Mouse (Mus musculus) right cerebral cortex, postnatal 4 days (tissue): ENCODE measurements at regions not wholly inside any gene's neighbourhood (a gene's known extent, or its start where the extent isn't known, plus 50 kb on each side); places are given as distances from the start of the nearest gene placed in this dataset.
"Not testable (repeated sequence)": the region's sequence is repeated elsewhere in the genome, so short reads cannot be mapped to it uniquely, and the experiment has no call there.

ENCODE experiments used
- DNase-seq: peaks from one replicate; pipeline ENCODE4 v3.0.0-alpha.2; 2022

DNA sequence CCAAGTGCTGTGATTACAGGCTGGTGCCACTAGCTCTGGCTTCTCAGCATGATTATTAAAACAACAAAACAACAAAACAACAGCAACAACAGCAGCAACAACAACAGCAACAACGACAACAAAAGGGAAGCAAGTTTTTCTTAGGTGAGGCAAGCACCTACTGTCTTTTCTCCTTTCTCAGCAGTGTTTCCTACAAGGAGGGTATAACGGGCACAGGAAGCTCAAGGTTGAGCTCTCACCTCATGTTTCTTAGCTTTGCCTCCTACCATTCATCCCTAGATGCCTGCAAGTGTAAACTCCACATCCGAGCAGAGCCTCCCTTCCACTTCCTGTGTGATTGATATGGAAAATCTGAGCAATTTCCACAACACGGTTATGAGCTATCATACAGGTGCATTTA lies 128.1 kb upstream of the Mpdz start:
- no peak for DNase-seq

DNA sequence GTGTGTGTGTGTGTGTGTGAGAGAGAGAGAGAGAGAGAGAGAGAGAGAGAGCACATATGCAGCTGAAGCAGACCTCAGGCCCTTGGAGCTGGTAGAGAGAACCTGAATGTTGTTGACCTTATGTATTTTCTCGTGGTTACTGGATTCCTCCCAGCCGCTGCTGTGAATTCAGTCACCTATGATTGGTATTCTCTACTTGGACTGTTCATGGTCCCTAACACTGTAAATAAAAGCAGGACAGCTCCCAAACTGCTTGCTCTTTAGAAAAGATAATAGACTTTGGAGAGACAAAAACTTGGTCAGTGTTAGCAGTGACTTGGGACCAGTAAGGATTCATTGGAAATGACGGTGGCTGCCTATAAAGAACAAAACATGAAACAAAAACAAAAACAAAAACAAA lies 126.9 kb upstream of the Mpdz start:
- DNase-seq, result no peak

DNA sequence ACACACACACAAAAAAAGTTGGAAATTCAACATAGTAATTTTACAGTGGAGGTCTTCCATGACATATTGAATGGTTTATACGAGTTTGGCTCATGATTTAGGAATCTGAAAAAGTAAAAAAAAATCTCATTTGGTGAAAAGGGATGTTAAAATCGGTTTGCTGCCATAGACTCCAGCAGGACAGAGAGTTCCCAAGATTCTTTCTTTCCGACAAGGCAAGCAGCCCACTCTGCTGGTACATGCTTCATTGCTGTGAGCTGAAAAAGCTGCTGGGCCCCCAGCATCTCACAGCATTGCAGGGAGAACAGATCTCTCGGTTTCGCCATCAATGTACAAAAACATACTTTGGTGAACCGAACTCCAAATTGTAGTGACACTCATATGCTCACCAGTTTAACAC lies 125.8 kb upstream of the Mpdz start:
- no peak for DNase-seq

DNA sequence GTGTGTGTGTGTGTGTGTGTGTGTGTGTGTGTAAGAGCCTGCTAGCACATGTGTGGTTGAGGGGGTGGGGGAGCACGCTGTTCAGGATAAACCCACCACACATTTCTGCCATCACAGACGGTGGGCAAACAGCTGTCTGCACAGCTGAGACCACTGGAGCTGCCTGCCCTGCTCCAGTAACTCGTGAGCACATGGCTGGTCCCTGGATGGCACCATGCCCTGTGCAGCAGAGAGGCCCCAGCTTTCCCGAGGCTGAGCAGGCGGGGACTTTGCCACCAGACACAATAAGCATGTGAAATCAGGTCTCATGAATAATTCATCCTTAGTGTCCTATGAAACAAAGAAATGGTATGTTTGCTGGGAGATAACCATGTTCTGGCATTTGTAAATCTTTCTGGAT lies 125.3 kb upstream of the Mpdz start:
- peak; percentile 61 for DNase-seq

DNA sequence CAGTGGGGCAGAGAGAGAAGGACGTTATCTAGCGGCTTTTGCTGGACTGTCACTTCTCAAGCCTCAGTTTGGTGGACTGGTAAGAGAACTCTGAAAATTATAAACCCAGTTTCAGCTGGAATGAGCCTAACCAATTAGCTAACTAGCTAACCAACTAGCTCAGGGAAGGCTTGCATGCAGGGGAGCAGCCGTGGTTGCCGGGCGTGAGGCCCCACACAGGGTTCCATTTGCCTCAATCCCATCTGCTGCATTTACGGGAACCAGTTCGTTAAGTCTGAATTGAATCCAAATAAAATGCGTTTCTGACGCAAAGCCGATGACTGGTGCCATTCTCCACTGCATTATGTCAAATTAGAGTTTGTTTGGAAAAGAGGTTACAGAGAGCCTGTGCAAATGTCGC lies 123.9 kb upstream of the Mpdz start:
- DNase-seq, result no peak

DNA sequence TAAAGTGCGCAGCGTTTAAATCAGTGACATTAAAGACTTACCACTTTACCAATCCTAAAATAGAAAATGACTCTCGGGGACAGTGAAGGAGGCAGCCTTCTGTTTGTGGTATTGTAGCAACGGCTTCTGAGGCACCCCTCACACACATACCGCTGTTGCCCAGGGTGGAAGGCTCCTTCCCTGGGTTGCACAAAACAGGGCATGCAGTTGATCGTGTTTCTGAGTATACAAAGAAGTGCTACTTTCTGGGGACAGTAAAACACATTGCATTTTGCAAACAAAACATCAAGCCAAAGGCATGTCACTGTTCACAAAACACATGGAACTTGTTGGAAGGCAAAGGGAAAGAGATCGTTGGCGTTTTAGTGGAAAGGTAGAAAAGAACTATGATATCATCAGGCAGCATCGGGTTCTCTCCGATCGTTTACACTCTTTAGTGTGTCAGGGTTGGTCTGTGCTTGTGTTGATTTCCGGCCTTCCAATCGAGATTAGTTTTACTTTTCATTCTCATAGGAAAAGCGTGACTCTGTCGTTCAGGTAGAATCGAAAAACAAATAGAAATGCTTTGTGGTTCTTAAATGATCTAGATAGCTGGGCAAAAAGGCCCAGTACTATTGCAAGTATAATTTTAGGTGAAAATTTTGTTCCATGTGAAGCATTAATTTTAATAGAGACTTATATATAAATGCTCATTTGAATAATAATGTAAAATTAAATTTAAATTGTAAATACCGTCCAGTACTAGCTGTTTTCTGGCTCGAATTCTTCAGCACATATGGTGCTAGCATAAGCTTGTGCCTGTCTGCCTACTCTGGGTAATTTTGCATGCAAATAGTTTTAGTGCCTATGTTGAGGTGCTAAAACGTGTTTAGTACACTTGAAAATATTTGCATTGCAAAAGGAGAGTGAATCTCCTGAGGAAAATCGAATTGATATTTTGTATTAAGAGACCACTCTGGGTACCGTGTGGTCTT lies 123.1 kb upstream of the Mpdz start:
- no peak for DNase-seq

DNA sequence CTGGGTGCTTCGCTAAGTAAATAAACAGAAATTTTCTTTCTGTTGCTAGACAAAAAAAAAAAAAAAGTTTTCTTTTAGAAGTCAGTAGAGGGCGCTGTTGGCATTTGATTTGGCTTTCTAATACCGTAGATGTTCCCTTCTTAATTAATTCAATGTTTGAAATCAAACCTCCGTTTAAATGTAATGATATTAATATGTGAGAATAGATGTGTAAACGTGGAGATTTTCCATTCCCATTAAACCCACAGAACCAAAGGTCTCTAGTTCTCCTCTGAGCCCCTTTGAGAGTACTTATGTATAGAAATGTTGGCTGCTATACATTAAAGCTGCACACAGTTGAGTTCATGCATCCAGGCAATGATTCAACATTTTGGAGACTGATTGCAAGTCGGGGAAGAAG lies 121.8 kb upstream of the Mpdz start:
- no peak for DNase-seq

DNA sequence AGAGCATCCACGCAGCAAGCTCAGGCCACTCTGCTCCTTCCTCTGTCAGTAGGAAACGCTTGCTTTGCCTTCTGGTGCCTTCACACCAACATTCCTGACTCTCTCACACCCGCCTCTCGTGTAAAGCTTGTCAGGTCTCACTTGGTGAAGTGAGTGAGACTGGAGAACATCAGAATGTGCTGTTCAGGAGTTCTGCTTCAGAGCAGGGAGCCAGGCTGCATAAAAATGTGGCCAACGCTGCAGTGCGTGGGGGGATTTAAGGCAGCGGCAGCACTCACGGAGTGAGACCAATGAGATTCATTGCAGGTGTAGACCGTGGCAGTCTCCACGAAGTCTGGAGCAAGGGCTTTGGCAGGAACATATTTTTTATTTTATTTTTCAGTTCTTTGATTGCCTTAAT lies 121.0 kb upstream of the Mpdz start:
- no peak for DNase-seq

DNA sequence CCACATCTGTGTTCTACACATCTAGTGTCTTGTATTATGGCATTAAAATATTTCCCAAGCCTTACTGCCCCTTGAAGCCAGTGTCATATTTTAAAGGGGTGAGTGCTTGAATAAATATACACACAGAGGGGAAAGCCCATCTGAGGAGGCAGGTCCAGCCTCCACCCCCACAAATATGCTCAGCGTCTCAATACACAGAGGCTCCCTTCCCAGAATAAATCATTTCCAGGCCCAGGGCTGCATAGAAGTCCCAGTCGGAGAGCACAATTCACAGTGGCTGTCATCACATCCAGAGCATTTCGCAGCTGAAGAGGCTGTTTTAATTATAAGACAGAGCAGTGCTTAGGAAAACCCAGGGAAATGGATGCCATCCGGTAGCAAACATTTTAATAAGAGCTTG lies 118.8 kb upstream of the Mpdz start:
- DNase-seq, result no peak

DNA sequence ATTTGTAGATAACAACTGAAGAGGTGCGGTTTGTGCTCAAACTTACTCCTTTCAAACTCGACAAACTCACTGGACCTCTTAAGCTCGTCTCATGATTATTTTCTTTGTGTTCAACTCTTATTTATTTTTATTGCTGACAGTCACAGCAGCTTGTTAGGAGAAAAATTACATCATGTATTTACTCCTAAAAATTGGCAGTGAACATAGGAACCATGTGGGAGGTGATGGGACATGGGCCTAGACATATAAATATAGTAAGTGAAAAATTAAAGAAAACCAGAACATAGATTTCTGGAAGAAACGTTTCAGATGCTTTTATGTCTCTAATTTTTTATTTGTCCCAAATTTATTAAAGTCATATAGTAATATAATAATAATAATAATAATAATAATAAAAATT lies 108.2 kb upstream of the Mpdz start:
- DNase-seq, result no peak

DNA sequence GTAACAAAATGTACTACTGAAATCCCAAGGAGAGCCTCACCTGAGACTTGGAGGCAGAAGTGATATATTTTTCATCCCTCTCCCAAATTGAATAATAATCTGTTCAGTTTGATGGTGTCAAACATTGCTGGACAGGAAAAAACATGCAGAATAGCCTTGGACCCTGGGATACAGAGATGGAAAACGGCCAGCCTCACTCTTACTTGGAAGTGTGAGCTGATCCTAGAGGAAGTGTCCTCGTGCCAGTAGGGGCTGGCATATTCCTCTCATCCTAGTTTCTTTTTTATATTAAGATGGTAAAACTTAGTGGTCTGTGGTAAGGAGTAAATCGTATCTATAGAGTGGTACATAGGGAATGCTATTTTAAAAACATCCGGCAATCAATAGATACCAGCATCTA lies 107.6 kb upstream of the Mpdz start:
- no peak for DNase-seq

DNA sequence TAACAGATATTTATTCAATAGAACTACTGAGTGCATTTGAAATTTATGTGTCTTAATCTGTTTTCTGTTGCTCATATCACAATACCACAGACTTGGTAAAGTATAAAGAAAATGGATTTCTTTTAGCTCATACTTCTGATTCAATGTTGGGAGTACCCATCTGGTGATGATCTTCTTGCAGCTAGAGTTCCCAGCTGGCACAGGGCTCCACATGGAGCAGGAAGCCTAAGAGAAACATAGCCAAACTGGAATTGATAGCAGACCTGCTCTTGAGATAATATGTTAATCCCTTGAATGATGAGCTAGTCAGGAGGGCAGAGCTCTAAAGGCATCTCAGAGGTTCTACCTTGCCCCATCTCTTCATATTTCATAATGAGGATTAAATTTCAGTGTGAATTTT lies 97.9 kb upstream of the Mpdz start:
- DNase-seq, result no peak

DNA sequence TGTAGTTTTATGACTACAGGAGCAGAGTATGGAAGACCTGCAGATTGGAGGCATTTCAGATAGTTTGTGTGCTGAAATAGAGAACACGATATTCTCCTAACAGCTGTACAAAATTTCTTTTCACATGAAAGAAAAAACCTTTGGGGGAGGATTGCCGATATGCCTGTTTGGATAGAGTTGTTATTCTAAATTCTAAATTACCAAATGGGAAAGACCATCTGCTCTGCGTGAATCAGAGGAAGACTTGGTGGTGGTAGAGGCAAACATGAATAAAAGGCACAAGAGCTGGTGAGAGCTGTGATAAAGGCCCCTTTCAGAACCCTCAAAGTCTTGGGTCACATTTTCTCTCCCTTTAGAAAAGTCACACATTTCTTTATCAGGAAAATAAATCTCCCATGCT lies 96.9 kb upstream of the Mpdz start:
- no peak for DNase-seq

DNA sequence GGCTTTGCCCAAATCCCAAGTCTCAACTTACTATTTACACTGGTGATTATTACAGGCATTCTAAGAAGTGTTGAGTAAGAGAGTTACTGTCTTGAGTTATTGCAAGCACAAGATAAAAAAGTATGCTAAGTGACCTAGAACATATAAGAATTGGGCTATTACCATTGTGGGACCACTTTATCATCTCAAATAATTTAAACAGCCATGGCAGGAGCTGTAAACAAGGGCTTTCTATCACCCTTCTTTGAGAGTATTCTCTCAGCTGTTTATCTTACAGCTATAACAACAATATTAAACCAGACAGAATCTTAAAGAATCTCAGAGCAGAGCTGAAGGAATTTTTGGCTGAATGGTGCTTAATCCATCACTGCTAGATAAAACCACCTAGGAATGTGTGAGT lies 94.2 kb upstream of the Mpdz start:
- no peak for DNase-seq

DNA sequence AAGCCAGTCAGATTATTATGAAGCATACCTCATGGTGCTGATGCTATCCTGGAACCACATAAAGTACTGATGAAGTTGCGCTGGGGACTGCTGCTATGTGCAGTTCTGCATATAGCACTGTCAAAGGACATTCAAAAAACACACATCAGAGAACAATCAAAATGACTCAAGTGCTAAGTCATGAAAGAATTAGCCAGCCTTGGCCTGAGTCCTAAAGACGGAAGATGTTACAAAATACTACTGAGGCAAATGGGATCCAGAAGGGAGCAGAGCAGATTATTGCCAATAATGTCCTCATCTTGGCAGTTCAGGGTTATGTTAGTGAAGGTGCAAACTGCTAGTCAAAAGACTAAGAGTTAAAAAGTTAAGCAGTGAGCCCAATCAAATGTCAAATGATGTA lies 87.9 kb upstream of the Mpdz start:
- DNase-seq, result no peak

DNA sequence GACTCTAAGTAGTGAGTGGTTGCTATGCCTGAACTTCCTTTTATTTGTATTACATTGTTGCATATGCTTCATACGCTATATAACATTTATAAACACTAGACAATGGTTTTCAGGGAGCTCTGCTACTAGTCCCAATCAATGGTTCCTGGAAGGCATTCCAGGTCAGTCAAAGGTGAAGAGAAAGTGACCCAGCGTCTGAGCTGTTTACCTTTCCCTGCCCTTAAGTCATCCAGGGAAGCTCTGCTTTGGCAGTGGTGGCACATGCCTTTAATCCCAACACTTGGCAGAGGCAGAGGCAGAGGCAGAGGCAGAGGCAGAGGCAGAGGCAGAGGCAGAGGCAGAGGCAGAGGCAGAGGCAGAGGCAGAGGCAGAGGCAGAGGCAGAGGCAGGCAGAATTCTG lies 76.5 kb upstream of the Mpdz start:
- not testable (repeated sequence) for DNase-seq

DNA sequence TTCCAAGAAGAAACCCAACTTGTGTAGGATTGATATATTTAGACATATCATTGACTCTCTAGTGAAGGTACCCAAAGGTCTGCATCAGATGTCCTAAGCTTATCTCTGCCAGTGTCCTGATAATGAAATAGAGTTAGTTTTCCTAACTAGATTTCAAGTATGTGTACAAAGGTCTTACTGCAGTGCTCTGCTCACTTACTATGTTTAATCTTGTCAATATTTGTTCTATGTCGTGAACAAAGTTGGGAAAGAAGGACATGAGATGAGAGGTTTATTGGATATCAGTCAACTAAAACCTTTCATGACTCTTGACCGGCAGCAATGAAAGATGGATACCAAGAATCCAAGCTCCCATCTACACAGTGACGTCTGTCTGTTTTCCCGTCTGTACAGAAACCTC lies 71.9 kb upstream of the Mpdz start:
- no peak for DNase-seq

DNA sequence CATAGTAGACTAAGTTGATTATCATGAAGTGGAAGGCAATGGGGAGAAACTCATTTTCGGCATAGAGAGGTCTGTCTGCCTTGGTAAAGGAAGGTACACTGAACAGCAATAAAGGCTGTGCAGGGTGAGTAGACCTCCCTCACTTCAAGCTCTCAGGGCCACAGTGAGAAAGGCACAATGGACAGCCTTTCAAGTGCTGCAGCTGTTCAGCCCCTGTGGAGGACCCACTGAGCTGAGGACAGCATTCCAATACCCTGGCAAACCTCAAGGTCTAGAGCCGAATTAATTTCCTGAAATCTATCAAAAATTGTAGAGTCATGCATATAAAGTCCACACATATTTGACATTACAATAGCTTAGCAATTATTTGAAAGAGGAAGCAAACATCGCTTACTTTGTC lies 69.8 kb upstream of the Mpdz start:
- DNase-seq, result no peak

DNA sequence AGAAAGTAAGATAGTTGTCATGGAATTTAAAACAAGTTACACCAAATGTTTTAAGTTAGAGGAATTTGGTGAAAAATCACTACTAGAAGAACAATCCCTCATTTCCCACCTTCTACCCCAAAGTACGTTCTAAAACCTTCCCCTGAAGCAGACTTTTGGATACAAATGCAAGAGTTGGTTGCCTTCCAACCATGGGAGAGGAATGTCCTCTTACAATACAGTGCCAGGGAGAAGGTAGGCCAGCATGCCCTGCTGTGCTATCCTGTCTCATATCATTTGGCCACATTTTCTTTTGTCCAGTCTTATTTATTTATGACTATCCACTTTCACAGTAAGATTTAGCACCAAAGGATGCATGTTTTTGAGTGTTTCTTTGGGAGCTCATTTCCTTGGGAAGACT lies 66.2 kb upstream of the Mpdz start:
- DNase-seq, result no peak

DNA sequence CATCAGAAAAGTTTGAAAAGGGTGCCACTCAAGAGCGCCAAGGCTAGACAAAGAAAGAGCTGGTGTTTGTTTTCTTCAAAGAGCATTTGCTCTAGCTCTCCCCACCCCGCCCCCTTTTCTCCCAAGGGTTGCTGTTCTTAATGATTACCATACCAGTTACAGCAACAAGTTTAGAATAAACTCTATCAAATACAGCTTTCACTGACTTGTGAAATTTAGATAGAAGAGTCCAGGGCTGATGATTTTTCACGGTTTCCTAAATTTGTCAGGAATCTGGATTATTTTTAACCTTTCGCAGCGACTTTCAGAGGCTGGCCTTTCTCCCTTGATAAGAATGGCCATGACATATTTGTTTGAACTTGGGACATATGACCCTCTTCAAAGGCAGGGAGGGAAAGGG lies 64.2 kb upstream of the Mpdz start:
- DNase-seq, result no peak

DNA sequence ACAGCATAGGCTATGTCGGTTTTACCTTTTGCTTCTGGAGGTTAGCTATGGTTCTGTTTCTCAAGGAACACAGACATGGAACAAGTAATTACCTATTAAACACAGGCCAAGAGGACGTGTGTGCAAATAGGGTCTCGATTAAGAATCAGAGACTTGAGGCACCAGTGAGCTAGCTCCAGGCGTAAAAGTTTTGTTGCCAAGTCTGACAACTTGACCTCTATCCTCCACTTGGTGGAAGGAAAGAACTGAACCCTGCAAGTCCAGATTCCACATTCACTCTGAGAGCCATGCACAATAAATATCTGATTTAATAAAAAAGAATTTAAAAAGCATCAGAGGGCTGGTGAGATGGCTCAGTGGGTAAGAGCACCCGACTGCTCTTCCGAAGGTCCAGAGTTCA lies 63.7 kb upstream of the Mpdz start:
- no peak for DNase-seq

DNA sequence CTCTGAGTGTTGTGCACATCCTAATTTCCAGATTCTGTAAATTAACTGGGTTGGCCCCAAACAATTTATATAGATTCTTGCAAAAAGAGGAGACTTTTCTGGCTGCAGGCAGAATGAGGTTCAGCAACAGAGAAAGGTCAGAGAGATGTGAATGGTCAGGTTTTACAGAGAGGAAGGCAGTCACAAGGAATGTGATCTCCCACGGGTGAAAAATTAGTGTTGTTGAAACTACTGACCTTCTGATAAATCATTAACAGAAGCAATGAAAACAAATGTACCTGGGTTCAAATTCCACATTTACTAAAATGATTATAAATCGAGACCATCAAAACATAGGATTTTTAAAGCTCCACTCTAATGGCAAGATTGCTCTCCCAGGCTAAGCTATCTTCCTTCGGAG lies 62.5 kb upstream of the Mpdz start:
- DNase-seq, result no peak

DNA sequence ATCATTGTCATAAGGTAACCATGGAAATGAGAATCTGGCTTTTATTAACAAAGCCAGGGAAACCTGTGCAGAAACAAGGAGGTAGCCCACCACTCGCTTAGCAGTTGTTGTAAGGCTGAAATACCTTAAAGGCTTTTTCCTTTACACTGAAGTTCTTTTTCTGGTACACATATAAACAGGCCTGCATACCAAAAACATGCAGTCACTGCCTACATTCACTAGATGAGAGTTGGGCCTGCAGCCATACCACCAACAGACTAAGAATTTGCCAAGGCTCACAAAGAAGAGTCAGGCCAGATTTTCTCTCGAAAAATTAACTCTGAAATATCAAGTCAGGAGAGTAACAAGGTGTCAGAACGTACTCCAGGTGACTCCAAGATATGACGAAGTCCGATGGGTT lies 61.3 kb upstream of the Mpdz start:
- no peak for DNase-seq

DNA sequence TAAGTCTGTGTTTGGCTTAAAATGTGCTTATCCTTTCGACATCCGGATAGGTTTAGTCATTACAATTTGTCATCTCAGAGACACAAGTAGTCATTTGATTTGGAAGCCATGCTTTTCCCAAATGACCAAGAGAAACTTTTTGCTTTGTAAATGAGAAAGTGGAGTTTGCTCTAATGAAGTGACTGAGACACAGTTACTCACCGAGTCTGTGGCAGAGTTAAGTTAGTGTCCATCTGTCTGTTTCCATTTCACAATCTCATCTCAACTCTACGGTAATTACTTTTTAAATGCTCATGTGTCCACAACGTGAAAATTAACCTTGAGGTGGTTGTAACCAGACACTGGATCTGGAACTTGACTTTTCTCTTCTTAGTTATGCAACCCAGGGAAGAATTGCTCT lies 59.2 kb upstream of the Mpdz start:
- DNase-seq, result no peak

DNA sequence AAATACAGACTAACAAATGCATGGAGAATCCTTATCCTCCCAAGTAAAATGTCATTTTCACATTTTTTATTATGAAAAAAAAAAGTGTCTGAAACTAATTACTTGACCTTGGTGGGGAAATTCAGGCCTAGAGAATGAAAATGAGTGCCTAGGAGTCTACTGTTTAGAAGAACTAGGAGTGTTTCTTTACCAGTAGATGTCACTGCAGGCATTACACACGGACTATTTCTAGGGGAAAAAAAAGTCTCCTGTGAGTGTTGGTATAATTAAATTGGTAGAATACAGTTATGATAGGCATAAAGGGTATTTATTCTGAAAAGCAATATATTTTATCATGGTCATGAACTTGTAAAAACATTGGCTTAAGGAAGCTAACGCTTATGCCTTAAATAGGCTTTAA lies 55.5 kb upstream of the Mpdz start:
- DNase-seq, result no peak
